Mouse (Mus musculus): ENCODE measurements around the gene Zfp663. TPM values are rescaled to one million over a fixed set of nuclear protein-coding genes. Genes with fewer than 3 reads are reported as not detected.

Zfp663 gene
- not detected for polyA plus RNA-seq (2014; fragmentation: Illumina TruSeq; extraction: RNeasy Lipid Tissue Mini Kit (QIAGEN cat#74804); ENCODE audit: low read depth, low replicate concordance)

GRCm38 (mm10) chr2:165368496-165368895 lies at the start of gene Zfp663:
Zfp663 (minus strand) TSS chr2:165368729.

GRCm38 (mm10) chr2:165387844-165388495 lies 19.4 kb upstream of the Zfp663 start, which contains the start of gene Zfp334:
Zfp334 (minus strand) TSS chr2:165388259.

GRCm38 (mm10) chr2:165326304-165327190 lies 42.0 kb downstream of the Zfp663 start, which contains the start of gene Elmo2:
Elmo2 (minus strand) TSS chr2:165326479.

Other genes with a start within 250 kb of the Zfp663 start
- not detected for gene Cdh22, start 133.9 kb downstream of the Zfp663 start, polyA plus RNA-seq (2014; fragmentation: Illumina TruSeq; extraction: RNeasy Lipid Tissue Mini Kit (QIAGEN cat#74804); ENCODE audit: low read depth, low replicate concordance)
- gene Slc35c2, start 80.9 kb downstream of the Zfp663 start, polyA plus RNA-seq (2014; fragmentation: Illumina TruSeq; extraction: RNeasy Lipid Tissue Mini Kit (QIAGEN cat#74804); ENCODE audit: low read depth, low replicate concordance) = 2.9 TPM
- gene Elmo2, start 42.2 kb downstream of the Zfp663 start, polyA plus RNA-seq (2014; fragmentation: Illumina TruSeq; extraction: RNeasy Lipid Tissue Mini Kit (QIAGEN cat#74804); ENCODE audit: low read depth, low replicate concordance) = 6.0 TPM
- gene Zfp334, start 19.5 kb upstream of the Zfp663 start, polyA plus RNA-seq (2014; fragmentation: Illumina TruSeq; extraction: RNeasy Lipid Tissue Mini Kit (QIAGEN cat#74804); ENCODE audit: low read depth, low replicate concordance) = 1.4 TPM
- not detected for gene Ocstamp, start 31.7 kb upstream of the Zfp663 start, polyA plus RNA-seq (2014; fragmentation: Illumina TruSeq; extraction: RNeasy Lipid Tissue Mini Kit (QIAGEN cat#74804); ENCODE audit: low read depth, low replicate concordance)
- gene Slc13a3, start 104.5 kb upstream of the Zfp663 start, polyA plus RNA-seq (2014; fragmentation: Illumina TruSeq; extraction: RNeasy Lipid Tissue Mini Kit (QIAGEN cat#74804); ENCODE audit: low read depth, low replicate concordance) = 25.1 TPM
- gene Trp53rka, start 124.6 kb upstream of the Zfp663 start, polyA plus RNA-seq (2014; fragmentation: Illumina TruSeq; extraction: RNeasy Lipid Tissue Mini Kit (QIAGEN cat#74804); ENCODE audit: low read depth, low replicate concordance) = 2.5 TPM
- 0.32 TPM for gene Slc2a10, start 135.1 kb upstream of the Zfp663 start, polyA plus RNA-seq (2014; fragmentation: Illumina TruSeq; extraction: RNeasy Lipid Tissue Mini Kit (QIAGEN cat#74804); ENCODE audit: low read depth, low replicate concordance)
- gene Eya2, start 226.3 kb upstream of the Zfp663 start, polyA plus RNA-seq (2014; fragmentation: Illumina TruSeq; extraction: RNeasy Lipid Tissue Mini Kit (QIAGEN cat#74804); ENCODE audit: low read depth, low replicate concordance) = 0.24 TPM